Mouse (Mus musculus): ENCODE measurements at regions not wholly inside any gene's neighbourhood (a gene's known extent, or its start where the extent isn't known, plus 50 kb on each side); places are given as distances from the start of the nearest gene placed in this dataset.
"Not testable (repeated sequence)": the region's sequence is repeated elsewhere in the genome, so short reads cannot be mapped to it uniquely, and the experiment has no call there.

- in situ Hi-C loops (cut with MboI; ENCODE audit: low pct_unique_long_range_greater_than_20kb in 1 of 2, low sequenced_read_pairs in 2 of 2, unreplicated experiment in 1 of 2), result no loop called here
Observed at GRCm38 (mm10) chr4:7965663-7966062, 273.2 kb downstream of the Car8 start.

DNA sequence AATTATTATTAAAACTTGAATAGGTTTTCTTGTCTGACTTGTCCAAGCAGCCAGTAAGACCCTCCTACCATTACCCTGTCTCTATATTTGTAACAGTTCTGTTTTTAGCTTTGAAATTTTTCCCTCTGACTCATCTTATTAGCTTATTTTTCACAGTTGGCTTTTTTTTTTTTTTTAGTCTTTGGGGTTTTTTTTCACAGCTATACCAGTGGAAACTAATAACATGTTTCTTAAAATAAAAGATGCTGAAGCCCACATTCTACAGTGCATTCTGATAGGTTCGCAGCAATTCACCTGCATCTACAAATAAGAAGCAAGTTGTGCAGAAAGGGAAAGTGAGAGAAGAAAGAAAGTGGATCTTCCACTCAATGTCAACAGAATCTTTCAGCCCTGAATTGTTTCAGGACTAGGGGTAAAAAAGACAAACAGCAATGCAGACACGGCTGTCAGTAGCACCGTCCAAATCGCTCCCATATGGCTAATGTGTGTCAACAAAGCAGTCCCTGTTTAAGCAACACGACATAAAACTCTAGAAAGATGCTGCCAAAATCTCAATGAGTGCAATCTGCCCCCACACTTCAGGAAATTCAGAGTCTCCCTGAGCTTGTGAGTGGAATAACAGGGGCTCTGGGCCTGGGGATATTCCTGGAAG lies 277.2 kb downstream of the Car8 start:
- in situ Hi-C loops (cut with MboI; ENCODE audit: low pct_unique_long_range_greater_than_20kb in 1 of 2, low sequenced_read_pairs in 2 of 2, unreplicated experiment in 1 of 2), result no loop called here

DNA sequence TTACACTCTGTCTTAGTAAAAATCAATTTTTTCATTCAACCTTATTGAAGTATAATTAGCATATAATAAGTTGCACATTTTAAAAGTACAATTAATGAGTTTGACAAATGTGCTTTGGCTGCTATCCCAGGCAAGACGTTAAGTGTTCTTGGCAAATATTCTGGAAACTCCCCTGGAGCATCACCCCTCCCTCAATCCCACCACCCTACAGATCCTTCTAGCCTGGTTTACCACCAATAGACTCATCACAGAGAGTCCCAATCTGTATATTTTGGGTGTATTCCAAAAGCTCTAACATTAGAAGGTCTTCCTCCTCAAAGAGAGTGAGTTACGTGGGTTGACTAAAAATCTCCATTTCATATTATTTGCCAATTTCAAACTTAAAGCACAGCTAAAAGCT lies 278.5 kb downstream of the Car8 start:
- in situ Hi-C loops (cut with MboI; ENCODE audit: low pct_unique_long_range_greater_than_20kb in 1 of 2, low sequenced_read_pairs in 2 of 2, unreplicated experiment in 1 of 2), result no loop called here

GRCm38 (mm10) chr4:7948020-7948419 lies 290.8 kb downstream of the Car8 start:
- in situ Hi-C loops (cut with MboI; ENCODE audit: low pct_unique_long_range_greater_than_20kb in 1 of 2, low sequenced_read_pairs in 2 of 2, unreplicated experiment in 1 of 2), result no loop called here

DNA sequence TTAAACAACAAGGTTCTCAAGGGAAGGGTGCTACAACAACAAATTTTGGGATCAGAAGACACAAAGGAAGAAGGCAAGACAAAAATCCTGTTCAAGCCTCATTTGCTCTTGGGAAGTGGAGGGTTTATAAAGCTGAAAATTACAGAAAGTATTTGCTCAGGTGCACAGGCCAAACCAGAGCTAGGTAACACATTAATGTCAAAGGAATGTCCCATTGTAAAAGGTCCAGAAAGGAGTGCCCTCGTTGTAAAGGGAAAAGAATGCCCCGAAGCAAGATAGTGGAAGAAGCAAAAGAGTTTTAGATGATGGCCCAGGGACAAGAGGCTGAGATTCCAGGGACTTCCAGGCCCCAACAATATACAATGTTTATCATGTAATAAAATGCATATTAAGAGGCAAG lies 317.3 kb downstream of the Car8 start:
- in situ Hi-C loops (cut with MboI; ENCODE audit: low pct_unique_long_range_greater_than_20kb in 1 of 2, low sequenced_read_pairs in 2 of 2, unreplicated experiment in 1 of 2), result no loop called here

DNA sequence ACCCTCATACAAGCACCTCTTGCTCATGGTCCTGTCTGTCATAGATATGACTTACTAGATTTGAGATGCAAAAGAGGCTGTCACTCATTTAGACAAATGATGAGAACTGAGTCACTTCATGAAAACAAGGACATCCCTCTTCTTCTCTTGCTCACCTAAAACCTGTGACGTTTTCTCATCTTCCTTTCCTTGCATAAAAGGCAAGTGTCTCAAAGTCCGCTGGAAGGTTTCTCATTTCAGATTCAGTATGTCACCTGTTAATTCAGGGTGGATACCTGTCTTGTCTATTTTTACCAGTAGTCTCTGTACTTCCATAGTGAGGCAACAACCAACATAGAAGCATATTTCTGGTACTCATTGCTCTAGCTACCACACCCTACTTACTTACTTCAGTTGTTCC lies 325.6 kb downstream of the Car8 start:
- in situ Hi-C loops (cut with MboI; ENCODE audit: low pct_unique_long_range_greater_than_20kb in 1 of 2, low sequenced_read_pairs in 2 of 2, unreplicated experiment in 1 of 2), result no loop called here

GRCm38 (mm10) chr4:7912675-7913074 lies 326.2 kb downstream of the Car8 start:
- in situ Hi-C loops (cut with MboI; ENCODE audit: low pct_unique_long_range_greater_than_20kb in 1 of 2, low sequenced_read_pairs in 2 of 2, unreplicated experiment in 1 of 2), result no loop called here

GRCm38 (mm10) chr4:7903130-7903529 lies 335.7 kb downstream of the Car8 start:
- in situ Hi-C loops (cut with MboI; ENCODE audit: low pct_unique_long_range_greater_than_20kb in 1 of 2, low sequenced_read_pairs in 2 of 2, unreplicated experiment in 1 of 2), result no loop called here

DNA sequence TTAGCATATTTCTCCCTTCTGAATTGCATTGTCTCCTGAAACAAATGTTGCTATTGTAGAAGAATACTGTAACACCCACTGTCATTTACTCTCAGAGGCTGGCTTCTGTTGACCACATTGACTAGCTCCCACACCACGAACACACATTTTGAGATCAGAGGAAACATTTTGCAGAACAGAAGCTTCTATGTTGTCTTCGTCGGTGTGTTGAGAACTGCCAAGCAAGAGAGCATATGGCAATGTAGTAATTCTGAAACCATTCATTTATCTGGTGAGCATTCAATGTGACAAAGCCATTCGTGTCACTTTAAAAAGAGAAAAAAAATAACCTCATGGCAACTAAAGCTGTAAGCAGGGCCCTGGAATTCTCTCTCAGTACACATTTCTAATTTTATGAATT lies 343.9 kb downstream of the Car8 start:
- in situ Hi-C loops (cut with MboI; ENCODE audit: low pct_unique_long_range_greater_than_20kb in 1 of 2, low sequenced_read_pairs in 2 of 2, unreplicated experiment in 1 of 2), result no loop called here

- in situ Hi-C loops (cut with MboI; ENCODE audit: low pct_unique_long_range_greater_than_20kb in 1 of 2, low sequenced_read_pairs in 2 of 2, unreplicated experiment in 1 of 2), result no loop called here
Observed at GRCm38 (mm10) chr4:7891128-7891527, 347.7 kb downstream of the Car8 start.

DNA sequence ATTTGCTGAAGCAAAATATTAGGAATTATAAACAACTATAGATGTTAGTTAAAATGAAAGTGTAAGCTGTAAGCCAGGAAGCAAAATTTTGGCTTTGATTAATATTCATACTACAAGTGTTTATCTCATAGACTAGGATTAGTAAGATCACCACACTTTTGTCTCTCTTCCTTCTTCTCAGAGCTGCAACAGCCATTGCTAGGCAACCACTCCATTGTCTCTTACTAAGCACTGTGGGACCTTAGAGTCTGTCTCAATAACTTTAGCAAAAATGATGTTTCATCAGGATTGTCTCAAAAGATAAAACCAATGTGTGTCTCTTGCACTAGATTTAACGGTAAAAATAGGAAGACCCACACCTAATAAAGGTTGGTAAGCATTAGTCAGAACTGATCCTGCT lies 384.3 kb downstream of the Car8 start:
- in situ Hi-C loops (cut with MboI; ENCODE audit: low pct_unique_long_range_greater_than_20kb in 1 of 2, low sequenced_read_pairs in 2 of 2, unreplicated experiment in 1 of 2), result no loop called here

- in situ Hi-C loops (cut with MboI; ENCODE audit: low pct_unique_long_range_greater_than_20kb in 1 of 2, low sequenced_read_pairs in 2 of 2, unreplicated experiment in 1 of 2), result no loop called here
Observed at GRCm38 (mm10) chr4:7853121-7853782, 385.6 kb downstream of the Car8 start.

GRCm38 (mm10) chr4:7852006-7852615 lies 386.7 kb downstream of the Car8 start:
- in situ Hi-C loops (cut with MboI; ENCODE audit: low pct_unique_long_range_greater_than_20kb in 1 of 2, low sequenced_read_pairs in 2 of 2, unreplicated experiment in 1 of 2), result no loop called here

GRCm38 (mm10) chr4:7847411-7847810 lies 391.4 kb downstream of the Car8 start:
- in situ Hi-C loops (cut with MboI; ENCODE audit: low pct_unique_long_range_greater_than_20kb in 1 of 2, low sequenced_read_pairs in 2 of 2, unreplicated experiment in 1 of 2), result no loop called here

GRCm38 (mm10) chr4:7829126-7829525 lies 409.7 kb downstream of the Car8 start:
- in situ Hi-C loops (cut with MboI; ENCODE audit: low pct_unique_long_range_greater_than_20kb in 1 of 2, low sequenced_read_pairs in 2 of 2, unreplicated experiment in 1 of 2), result no loop called here

GRCm38 (mm10) chr4:7819847-7820246 lies 419.0 kb downstream of the Car8 start:
- in situ Hi-C loops (cut with MboI; ENCODE audit: low pct_unique_long_range_greater_than_20kb in 1 of 2, low sequenced_read_pairs in 2 of 2, unreplicated experiment in 1 of 2), result no loop called here

- in situ Hi-C loops (cut with MboI; ENCODE audit: low pct_unique_long_range_greater_than_20kb in 1 of 2, low sequenced_read_pairs in 2 of 2, unreplicated experiment in 1 of 2), result not testable (repeated sequence)
Observed at GRCm38 (mm10) chr4:7777761-7778160, 461.1 kb downstream of the Car8 start.

DNA sequence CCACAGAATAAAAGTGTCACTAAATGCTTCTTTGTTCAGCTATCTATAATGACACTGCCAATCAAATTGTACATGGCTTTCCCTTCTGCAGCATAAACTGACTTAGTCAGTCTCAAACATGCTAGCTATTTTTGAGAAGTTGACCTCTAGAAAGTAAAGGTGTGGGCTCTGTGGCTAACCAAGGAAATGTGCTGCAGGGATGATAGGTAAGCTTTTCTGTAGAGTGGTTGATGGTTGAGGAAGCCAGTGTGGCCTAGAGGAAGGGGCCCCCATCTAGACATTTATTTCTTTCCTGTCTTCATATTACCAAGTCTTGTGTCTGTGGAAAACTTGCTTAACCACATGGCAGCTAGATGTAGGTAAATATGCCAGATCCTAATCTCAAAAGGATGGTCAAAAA lies 483.4 kb downstream of the Car8 start:
- in situ Hi-C loops (cut with MboI; ENCODE audit: low pct_unique_long_range_greater_than_20kb in 1 of 2, low sequenced_read_pairs in 2 of 2, unreplicated experiment in 1 of 2), result no loop called here

GRCm38 (mm10) chr4:7753931-7754330 lies 484.9 kb downstream of the Car8 start:
- in situ Hi-C loops (cut with MboI; ENCODE audit: low pct_unique_long_range_greater_than_20kb in 1 of 2, low sequenced_read_pairs in 2 of 2, unreplicated experiment in 1 of 2), result no loop called here

DNA sequence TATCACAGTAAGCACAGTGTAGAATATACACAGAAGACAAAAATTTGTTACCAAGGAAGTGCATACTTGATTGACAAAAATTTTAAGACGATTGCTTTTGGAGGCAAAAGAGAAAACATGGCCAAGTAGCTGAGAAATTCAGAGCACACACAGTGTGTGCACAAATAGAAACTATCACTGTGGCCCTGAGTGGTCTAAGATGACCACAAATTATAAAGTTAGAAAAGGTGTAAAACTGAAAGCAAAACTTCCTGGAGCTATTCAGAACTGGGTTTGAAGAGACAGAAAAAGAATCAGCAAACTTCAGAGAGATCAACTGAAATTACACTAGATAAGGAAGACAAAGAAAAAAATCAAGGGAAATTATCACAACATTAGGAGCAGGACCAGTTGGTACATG lies 487.6 kb downstream of the Car8 start:
- in situ Hi-C loops (cut with MboI; ENCODE audit: low pct_unique_long_range_greater_than_20kb in 1 of 2, low sequenced_read_pairs in 2 of 2, unreplicated experiment in 1 of 2), result no loop called here
